Mouse (Mus musculus): ENCODE measurements around the gene Pifo. TPM values are rescaled to one million over a fixed set of nuclear protein-coding genes. Genes with fewer than 3 reads are reported as not detected.
"Not testable (repeated sequence)": the region's sequence is repeated elsewhere in the genome, so short reads cannot be mapped to it uniquely, and the experiment has no call there.

Pifo gene
- polyA plus RNA-seq (2014; fragmentation: Nextera tagmentation; extraction: Ambion mirVana), result 0.34 and 0.35 TPM in 2 replicates

- Histone ChIP-seq H3K4me2 (no peak within 1 kb of the TSS), H3K27me3 (ENCODE audit: insufficient read depth, low read length) (no peaks in the 10 kb centered on the region), H3K27ac (ENCODE audit: low read depth) (no peak within 1 kb of the TSS), H3K9me3 (ENCODE audit: low read depth, low read length) (no peaks in the 10 kb centered on the region), H3K4me3 (ENCODE audit: low read depth, low read length) (no peak within 1 kb of the TSS), H3K9ac (no peak within 1 kb of the TSS), H3K36me3 (ENCODE audit: insufficient read depth) (no peaks in the 10 kb centered on the region), H3K4me1 (ENCODE audit: insufficient read depth) (no peaks in the 10 kb centered on the region)
- WGBS, result 85% methylated on average over 2 of the region's 2 CpGs
- DNase-seq (no peak), ATAC-seq (ENCODE audit: insufficient read depth) (no peak)
- TF ChIP-seq CTCF (IDR thresholded peaks at IDR 0.05; ENCODE audit: low read depth), result no peak
These were observed at the start of gene Pifo for GRCm38 (mm10) chr3:106014546-106014945. Gene Pifo, minus strand, starts transcription at chr3:106014646.

GRCm38 (mm10) chr3:106057966-106058365 is 43.5 kb upstream of the Pifo start:
- ATAC-seq (ENCODE audit: insufficient read depth), result no peak
- no peaks in the 10 kb centered on the region for H3K4me1 ChIP-seq (ENCODE audit: insufficient read depth)
- H3K27me3 ChIP-seq (ENCODE audit: insufficient read depth, low read length), result no peaks in the 10 kb centered on the region
- no peaks in the 10 kb centered on the region for H3K36me3 ChIP-seq (ENCODE audit: insufficient read depth)
- H3K9me3 ChIP-seq (ENCODE audit: low read depth, low read length), result no peaks in the 10 kb centered on the region
- WGBS, result 74% methylated on average over 3 of the region's 3 CpGs
- no peak for DNase-seq
- no peak overlapping the region for H3K4me2 ChIP-seq
- no peak overlapping the region for H3K4me3 ChIP-seq (ENCODE audit: low read depth, low read length)
- no peak overlapping the region for H3K9ac ChIP-seq
- H3K27ac ChIP-seq (ENCODE audit: low read depth), result no peak overlapping the region
- no peak for TF ChIP-seq CTCF (IDR thresholded peaks at IDR 0.05; ENCODE audit: low read depth)

- Histone ChIP-seq H3K36me3 (ENCODE audit: insufficient read depth) (no peaks in the 10 kb centered on the region), H3K9me3 (ENCODE audit: low read depth, low read length) (no peaks in the 10 kb centered on the region), H3K4me2 (no peak overlapping the region), H3K4me3 (ENCODE audit: low read depth, low read length) (no peak overlapping the region), H3K27ac (ENCODE audit: low read depth) (no peak overlapping the region), H3K9ac (no peak overlapping the region), H3K27me3 (ENCODE audit: insufficient read depth, low read length) (no peaks in the 10 kb centered on the region), H3K4me1 (ENCODE audit: insufficient read depth) (no peaks in the 10 kb centered on the region)
- 57% methylated on average over 18 of the region's 18 CpGs for WGBS
- TF ChIP-seq CTCF (IDR thresholded peaks at IDR 0.05; ENCODE audit: low read depth), result no peak
- DNase-seq (no peak), ATAC-seq (ENCODE audit: insufficient read depth) (no peak)
These were observed 37.5 kb upstream of the Pifo start for GRCm38 (mm10) chr3:106051896-106052295.

- no peaks in the 10 kb centered on the region for H3K27me3 ChIP-seq (ENCODE audit: insufficient read depth, low read length)
- H3K27ac ChIP-seq (ENCODE audit: low read depth), result no peak overlapping the region
- no peaks in the 10 kb centered on the region for H3K4me1 ChIP-seq (ENCODE audit: insufficient read depth)
- H3K9ac ChIP-seq, result no peak overlapping the region
- no peak overlapping the region for H3K4me3 ChIP-seq (ENCODE audit: low read depth, low read length)
- ATAC-seq (ENCODE audit: insufficient read depth) (no peak), DNase-seq (no peak)
- 76% methylated on average over 2 of the region's 2 CpGs for WGBS
- TF ChIP-seq CTCF (IDR thresholded peaks at IDR 0.05; ENCODE audit: low read depth), result no peak
- no peaks in the 10 kb centered on the region for H3K36me3 ChIP-seq (ENCODE audit: insufficient read depth)
- H3K9me3 ChIP-seq (ENCODE audit: low read depth, low read length), result no peaks in the 10 kb centered on the region
- no peak overlapping the region for H3K4me2 ChIP-seq
These were observed 25.9 kb upstream of the Pifo start for GRCm38 (mm10) chr3:106040306-106040705.

- no peaks in the 10 kb centered on the region for H3K27me3 ChIP-seq (ENCODE audit: insufficient read depth, low read length)
- no peaks in the 10 kb centered on the region for H3K36me3 ChIP-seq (ENCODE audit: insufficient read depth)
- 84% methylated on average over 1 of the region's 1 CpGs for WGBS
- H3K4me2 ChIP-seq, result no peak within 1 kb of the TSS
- no peak for TF ChIP-seq CTCF (IDR thresholded peaks at IDR 0.05; ENCODE audit: low read depth)
- no peaks in the 10 kb centered on the region for H3K9me3 ChIP-seq (ENCODE audit: low read depth, low read length)
- H3K27ac ChIP-seq (ENCODE audit: low read depth), result no peak within 1 kb of the TSS
- H3K4me3 ChIP-seq (ENCODE audit: low read depth, low read length), result no peak within 1 kb of the TSS
- ATAC-seq (ENCODE audit: insufficient read depth) (no peak), DNase-seq (no peak)
- no peaks in the 10 kb centered on the region for H3K4me1 ChIP-seq (ENCODE audit: insufficient read depth)
- no peak within 1 kb of the TSS for H3K9ac ChIP-seq
These were observed 18.3 kb upstream of the Pifo start, which contains the start of gene Chil5 for GRCm38 (mm10) chr3:106032781-106033180. Gene Chil5, minus strand, starts transcription at chr3:106032814.

- Histone ChIP-seq H3K27me3 (ENCODE audit: insufficient read depth, low read length) (no peaks in the 10 kb centered on the region), H3K4me1 (ENCODE audit: insufficient read depth) (no peaks in the 10 kb centered on the region), H3K4me3 (ENCODE audit: low read depth, low read length) (no peak overlapping the region), H3K9ac (no peak overlapping the region), H3K27ac (ENCODE audit: low read depth) (no peak overlapping the region), H3K9me3 (ENCODE audit: low read depth, low read length) (no peaks in the 10 kb centered on the region), H3K4me2 (no peak overlapping the region), H3K36me3 (ENCODE audit: insufficient read depth) (no peaks in the 10 kb centered on the region)
- no peak for TF ChIP-seq CTCF (IDR thresholded peaks at IDR 0.05; ENCODE audit: low read depth)
- WGBS, result 81% methylated on average over 2 of the region's 2 CpGs
- DNase-seq, result no peak
- no peak for ATAC-seq (ENCODE audit: insufficient read depth)
These were observed 9.7 kb upstream of the Pifo start for GRCm38 (mm10) chr3:106024135-106024534.

- H3K27me3 ChIP-seq (ENCODE audit: insufficient read depth, low read length), result no peaks in the 10 kb centered on the region
- no peaks in the 10 kb centered on the region for H3K9me3 ChIP-seq (ENCODE audit: low read depth, low read length)
- no peak for ATAC-seq (ENCODE audit: insufficient read depth)
- peak; percentile 41 for TF ChIP-seq CTCF (IDR thresholded peaks at IDR 0.05; ENCODE audit: low read depth)
- H3K4me2 ChIP-seq, result no peak overlapping the region
- DNase-seq, result peak; percentile 3
- H3K27ac ChIP-seq (ENCODE audit: low read depth), result no peak overlapping the region
- H3K4me1 ChIP-seq (ENCODE audit: insufficient read depth), result no peaks in the 10 kb centered on the region
- no peaks in the 10 kb centered on the region for H3K36me3 ChIP-seq (ENCODE audit: insufficient read depth)
- H3K9ac ChIP-seq, result no peak overlapping the region
- no peak overlapping the region for H3K4me3 ChIP-seq (ENCODE audit: low read depth, low read length)
These were observed 7.4 kb upstream of the Pifo start for GRCm38 (mm10) chr3:106021840-106022239.

GRCm38 (mm10) chr3:106003360-106003759 is 11.1 kb downstream of the Pifo start:
- not testable (repeated sequence) for H3K27ac ChIP-seq (ENCODE audit: low read depth); ATAC-seq (ENCODE audit: insufficient read depth); H3K27me3 ChIP-seq (ENCODE audit: insufficient read depth, low read length); DNase-seq; H3K9me3 ChIP-seq (ENCODE audit: low read depth, low read length); H3K4me1 ChIP-seq (ENCODE audit: insufficient read depth); H3K4me3 ChIP-seq (ENCODE audit: low read depth, low read length); H3K9ac ChIP-seq; H3K4me2 ChIP-seq; H3K36me3 ChIP-seq (ENCODE audit: insufficient read depth)
- 47% methylated on average over 10 of the region's 10 CpGs for WGBS
